Mouse (Mus musculus) hindbrain, embryonic 15.5 days (tissue): ENCODE data around the gene B020031M17Rik. TPM values are rescaled to one million over a fixed set of nuclear protein-coding genes. Genes with fewer than 3 reads are reported as not detected.
"Not testable (repeated sequence)": the region's sequence is repeated elsewhere in the genome, so short reads cannot be mapped to it uniquely, and the experiment has no call there.

Experiments
- ATAC-seq: fragments of 200-750 bp; cut with Nextera tagmentation; 2 replicates; pipeline ENCODE4 v1.8.0; 2017; ENCODE audit warnings: low read depth, moderate number of reproducible peaks, moderate TSS enrichment; ENCODE audit not compliant: low FRiP score
- H3K27ac ChIP-seq: fragments of 300-500 bp; sonication (generic); replicated peaks from 2 replicates; pipeline ENCODE4 v1.5.1; 2015; ENCODE audit warnings: mild to moderate bottlenecking, inconsistent platforms
- H3K27me3 ChIP-seq: fragments of 300-500 bp; sonication (generic); 2 replicates; pipeline ENCODE4 v1.6.1; 2015; ENCODE audit warnings: control low read depth, inconsistent platforms
- H3K36me3 ChIP-seq: fragments of 300-500 bp; sonication (generic); 2 replicates; pipeline ENCODE4 v1.6.1; 2015; ENCODE audit warnings: control low read depth, inconsistent platforms
- H3K4me1 ChIP-seq: fragments of 300-500 bp; sonication (generic); replicated peaks from 2 replicates; pipeline ENCODE4 v1.6.1; 2015; ENCODE audit warnings: control low read depth, inconsistent platforms
- H3K4me2 ChIP-seq: fragments of 300-500 bp; sonication (generic); 2 replicates; pipeline ENCODE4 v1.6.1; 2015; ENCODE audit warnings: moderate library complexity, mild to moderate bottlenecking, inconsistent platforms
- H3K4me3 ChIP-seq: fragments of 300-500 bp; sonication (generic); 2 replicates; pipeline ENCODE4 v1.5.1; 2015; ENCODE audit warnings: mild to moderate bottlenecking, inconsistent platforms
- H3K9ac ChIP-seq: fragments of 300-500 bp; sonication (generic); 2 replicates; pipeline ENCODE4 v1.6.1; 2015; ENCODE audit warnings: inconsistent platforms
- H3K9me3 ChIP-seq: fragments of 300-500 bp; sonication (generic); 2 replicates; pipeline ENCODE4 v1.6.1; 2016; ENCODE audit warnings: control low read depth, inconsistent platforms
- WGBS: fragments of 180-500 bp; shearing (Covaris S2); methylation state at CpG from one replicate; pipeline ENCODE4 v1.1.7; 2015; 5-methylcytosine and 5-hydroxymethylcytosine counted together
- polyA plus RNA-seq: library from polyadenylated mRNA; unstranded; fragments of >200 nt; fragmentation: Nextera tagmentation; extraction: Ambion mirVana; gene quantifications from 2 replicates; pipeline ENCODE4 v1.2.1, GENCODE M21; 2015

The B020031M17Rik gene
- polyA plus RNA-seq = not detected in 2 replicates

DNA sequence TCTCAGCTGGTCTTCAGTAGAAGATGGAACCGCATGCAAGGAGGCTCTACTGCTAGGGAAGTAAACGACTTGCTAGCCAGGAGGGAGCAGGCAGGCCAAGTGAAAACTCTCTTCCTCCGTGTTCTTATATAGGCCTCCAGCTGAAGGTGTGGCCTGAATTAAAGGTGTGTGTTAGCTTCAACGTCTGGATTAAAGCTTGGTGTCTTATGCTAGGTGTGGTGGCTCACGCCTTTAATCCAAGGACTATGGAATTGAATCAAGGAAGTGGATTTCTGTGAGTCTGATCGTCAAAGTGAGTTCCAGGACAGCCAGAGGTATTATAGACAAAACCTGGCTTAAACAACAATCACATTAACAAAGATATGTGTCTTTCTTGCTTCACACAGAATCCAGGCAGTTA is at the start of gene B020031M17Rik:
Gene B020031M17Rik, minus strand, starts transcription at position 101 of the 400 bp plus-strand sequence.
- ATAC-seq = not testable (repeated sequence)

DNA sequence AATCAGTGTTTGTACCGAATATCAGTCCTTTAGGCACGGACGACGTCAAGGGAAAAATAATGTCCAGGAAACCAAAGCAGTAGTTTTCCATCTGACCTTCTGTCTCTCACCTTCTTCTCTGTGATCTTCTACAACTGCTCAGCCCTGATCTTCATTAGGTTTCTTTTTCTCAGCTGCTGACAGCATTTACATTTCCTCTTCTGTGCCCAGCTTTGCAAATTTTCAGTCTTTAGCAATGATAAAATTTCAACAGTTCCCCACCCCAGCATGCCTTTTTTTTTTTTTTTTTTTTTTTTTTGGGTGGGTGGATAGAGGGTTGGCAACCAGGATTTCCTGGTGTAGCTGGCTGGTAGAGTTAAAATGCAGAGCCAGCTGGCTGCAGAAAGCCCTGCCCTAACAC is 48.6 kb upstream of the B020031M17Rik start:
- H3K36me3 ChIP-seq, H3K27ac ChIP-seq, H3K4me3 ChIP-seq, H3K4me2 ChIP-seq, ATAC-seq, H3K27me3 ChIP-seq, H3K9me3 ChIP-seq, H3K9ac ChIP-seq, H3K4me1 ChIP-seq: not testable (repeated sequence)
- WGBS = no CpG with 5 or more reads among the region's 4 CpGs

More for the DNA sequence above, at the start of gene B020031M17Rik:
- not testable (repeated sequence) for H3K4me3 ChIP-seq, H3K4me2 ChIP-seq, H3K27ac ChIP-seq, H3K36me3 ChIP-seq, H3K9ac ChIP-seq, H3K27me3 ChIP-seq, H3K4me1 ChIP-seq, H3K9me3 ChIP-seq
- WGBS = 80% methylated on average over 4 of the region's 6 CpGs

DNA sequence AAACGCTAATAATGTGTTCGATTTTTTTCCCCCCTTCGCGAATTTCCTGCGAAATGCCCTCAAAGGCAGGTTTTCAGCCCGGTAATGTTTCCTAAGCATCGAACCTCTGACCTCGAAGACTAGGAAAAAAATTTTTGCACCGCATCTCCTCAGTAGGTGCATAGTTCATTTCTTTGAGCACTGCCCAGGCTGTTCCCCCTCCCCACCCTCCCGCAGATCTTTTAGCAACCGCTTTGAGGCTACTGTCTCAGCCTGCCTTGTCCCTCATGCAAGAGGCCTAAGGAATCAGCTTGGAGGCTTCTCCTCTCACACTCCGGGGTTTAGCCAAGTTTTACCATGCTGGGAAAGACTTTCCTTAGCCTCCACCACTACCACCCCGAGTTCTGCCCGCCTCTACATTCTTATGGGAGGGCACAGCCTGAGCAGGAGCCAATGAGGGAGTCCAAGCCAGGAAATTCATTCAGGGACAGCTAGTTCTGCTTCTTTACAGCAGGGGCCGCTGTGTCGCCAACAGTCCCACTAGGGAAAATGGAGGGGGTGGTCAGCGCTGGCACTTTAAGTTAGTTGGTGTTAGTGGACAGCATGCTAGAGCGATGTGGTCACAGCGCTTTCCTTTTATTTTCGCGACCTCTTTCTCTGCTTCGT is 48.0 kb upstream of the B020031M17Rik start:
- H3K4me1 ChIP-seq, H3K27me3 ChIP-seq, H3K36me3 ChIP-seq, H3K4me3 ChIP-seq, H3K9me3 ChIP-seq, H3K4me2 ChIP-seq, H3K9ac ChIP-seq, H3K27ac ChIP-seq: not testable (repeated sequence)
- peak; percentile 34; the same call in 1 of the 2 replicates for ATAC-seq
- no CpG with 5 or more reads among the region's 22 CpGs for WGBS

DNA sequence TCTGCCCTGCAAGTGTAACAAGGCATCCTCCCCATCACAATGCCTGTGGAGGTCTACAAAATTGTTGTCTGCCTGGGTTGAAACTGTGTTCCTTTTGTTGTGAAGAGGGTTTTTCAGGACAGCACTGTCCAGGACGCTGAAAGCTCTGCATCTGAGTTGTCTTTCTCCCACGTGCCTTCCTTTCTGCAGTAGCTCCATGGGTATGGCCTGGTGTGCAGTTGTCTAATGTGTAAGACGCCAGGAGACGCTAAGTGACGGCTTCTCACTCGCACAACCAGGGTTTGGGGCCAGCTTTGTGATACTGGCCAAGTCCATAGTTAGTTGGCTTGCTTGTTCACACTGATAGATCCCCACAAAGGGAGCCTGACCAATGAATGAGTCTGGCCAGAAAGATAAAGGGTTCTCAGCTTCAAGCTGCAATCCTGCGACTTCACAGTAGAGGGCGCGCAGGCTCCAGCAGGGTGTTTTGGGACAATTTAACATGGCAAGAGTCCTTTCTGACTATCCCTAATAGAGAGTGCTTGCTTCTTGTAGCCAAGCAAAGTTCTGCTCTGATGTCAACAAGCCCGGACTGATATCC is 41.4 kb upstream of the B020031M17Rik start:
- not testable (repeated sequence) for H3K27me3 ChIP-seq, H3K9ac ChIP-seq, H3K9me3 ChIP-seq, H3K4me2 ChIP-seq, H3K4me1 ChIP-seq, ATAC-seq, H3K4me3 ChIP-seq, H3K27ac ChIP-seq, H3K36me3 ChIP-seq
- WGBS = no CpG with 5 or more reads among the region's 10 CpGs

DNA sequence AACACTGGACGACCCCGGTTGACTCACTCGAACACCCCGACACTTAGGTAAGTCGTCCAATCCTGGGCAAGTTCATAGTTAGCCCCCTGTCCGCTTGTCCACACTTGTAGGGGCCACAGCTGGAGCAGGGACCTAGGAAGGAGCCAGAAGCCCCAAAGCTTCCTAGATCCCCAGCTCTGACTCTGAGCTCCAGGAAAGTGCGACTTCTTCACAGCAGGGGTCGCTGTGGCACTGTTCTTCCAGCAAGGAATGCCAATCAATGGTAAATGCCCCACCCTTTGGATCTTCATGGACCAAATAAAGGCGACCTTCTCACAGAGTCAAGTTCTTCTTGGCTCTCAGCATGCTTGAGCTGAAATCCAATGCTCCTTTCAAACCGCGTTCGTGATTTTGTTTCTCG is 40.7 kb upstream of the B020031M17Rik start:
- not testable (repeated sequence) for H3K9ac ChIP-seq, H3K4me2 ChIP-seq, H3K27me3 ChIP-seq, H3K4me3 ChIP-seq, H3K4me1 ChIP-seq, H3K36me3 ChIP-seq, H3K9me3 ChIP-seq, H3K27ac ChIP-seq
- WGBS = no CpG with 5 or more reads among the region's 13 CpGs
- peak; percentile 38; the same call in 1 of the 2 replicates for ATAC-seq

DNA sequence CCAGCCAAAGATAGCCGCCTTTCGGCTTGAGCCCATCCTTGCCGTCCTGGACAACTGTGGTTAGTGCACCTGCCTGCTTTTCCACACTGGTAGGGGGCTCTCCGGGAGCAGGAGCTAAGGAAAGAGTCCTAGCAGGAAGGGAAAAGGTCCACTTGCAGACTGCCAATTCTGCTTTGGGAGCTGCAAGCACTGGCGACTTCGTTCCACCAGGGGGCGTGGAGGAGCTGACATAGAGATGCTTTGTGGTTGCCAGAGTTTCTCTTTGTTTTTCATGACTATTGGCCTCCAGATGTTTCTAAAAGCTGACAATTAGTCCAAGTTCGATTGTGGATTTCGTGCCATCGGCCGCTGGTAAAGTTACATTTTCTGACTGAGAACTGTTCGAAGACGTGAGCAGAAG is 18.6 kb upstream of the B020031M17Rik start:
- H3K27me3 ChIP-seq, H3K4me3 ChIP-seq, H3K9me3 ChIP-seq, H3K36me3 ChIP-seq, H3K27ac ChIP-seq, H3K4me2 ChIP-seq, ATAC-seq, H3K9ac ChIP-seq, H3K4me1 ChIP-seq: not testable (repeated sequence)
- WGBS = no CpG with 5 or more reads among the region's 13 CpGs

DNA sequence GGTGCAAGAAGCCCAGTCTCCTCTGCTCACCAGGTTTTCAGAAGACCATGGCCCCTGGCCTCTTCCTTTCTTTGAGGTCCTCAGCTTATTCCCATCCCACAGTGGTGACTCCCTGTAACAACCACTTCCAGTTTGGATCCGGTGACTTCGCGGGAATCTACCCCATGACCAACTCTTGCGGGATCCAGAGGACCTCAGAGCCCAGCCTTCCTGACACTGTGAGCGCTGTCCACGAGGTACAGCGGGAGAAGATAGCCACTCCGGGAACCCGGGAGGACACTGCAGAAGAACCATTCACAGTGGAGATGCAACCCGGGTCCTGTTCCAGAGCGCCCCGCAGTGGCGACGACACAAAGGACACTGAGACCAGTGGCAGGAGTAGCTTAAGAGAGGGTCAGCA is 17.6 kb upstream of the B020031M17Rik start:
- ATAC-seq = peak; percentile 52; the same call in 1 of the 2 replicates
- no CpG with 5 or more reads among the region's 14 CpGs for WGBS
- H3K4me3 ChIP-seq = not testable (repeated sequence)

DNA sequence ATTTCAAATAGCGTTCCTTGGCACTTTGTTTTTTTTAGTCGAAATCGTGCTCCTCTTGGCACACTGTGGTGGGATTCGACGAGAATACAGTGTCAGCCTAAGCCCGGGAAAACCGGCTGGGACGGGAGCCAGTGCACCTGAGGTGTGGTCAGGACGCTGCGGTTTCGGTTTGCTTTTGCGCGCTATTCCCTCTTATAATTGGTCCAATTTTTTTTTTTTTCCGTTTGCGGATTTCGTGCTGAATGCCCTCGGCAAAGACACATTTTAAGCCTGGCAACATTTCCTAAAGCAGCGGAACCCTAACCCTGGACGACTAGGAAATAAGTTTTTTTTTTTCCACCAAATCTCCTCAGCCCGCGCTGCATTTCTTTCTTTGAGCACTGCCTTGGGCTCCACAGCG is 15.4 kb upstream of the B020031M17Rik start:
- not testable (repeated sequence) for H3K9me3 ChIP-seq, H3K27me3 ChIP-seq, H3K4me3 ChIP-seq, H3K36me3 ChIP-seq, ATAC-seq, H3K4me1 ChIP-seq, H3K27ac ChIP-seq, H3K9ac ChIP-seq
- peak overlapping the region; percentile 24; the same call in 1 of the 2 replicates for H3K4me2 ChIP-seq
- under 1% methylated on average over 21 of the region's 22 CpGs for WGBS

More for the DNA sequence above, 17.6 kb upstream of the B020031M17Rik start:
- H3K9ac ChIP-seq, H3K27me3 ChIP-seq, H3K36me3 ChIP-seq, H3K4me1 ChIP-seq, H3K9me3 ChIP-seq, H3K4me2 ChIP-seq, H3K27ac ChIP-seq: not testable (repeated sequence)

DNA sequence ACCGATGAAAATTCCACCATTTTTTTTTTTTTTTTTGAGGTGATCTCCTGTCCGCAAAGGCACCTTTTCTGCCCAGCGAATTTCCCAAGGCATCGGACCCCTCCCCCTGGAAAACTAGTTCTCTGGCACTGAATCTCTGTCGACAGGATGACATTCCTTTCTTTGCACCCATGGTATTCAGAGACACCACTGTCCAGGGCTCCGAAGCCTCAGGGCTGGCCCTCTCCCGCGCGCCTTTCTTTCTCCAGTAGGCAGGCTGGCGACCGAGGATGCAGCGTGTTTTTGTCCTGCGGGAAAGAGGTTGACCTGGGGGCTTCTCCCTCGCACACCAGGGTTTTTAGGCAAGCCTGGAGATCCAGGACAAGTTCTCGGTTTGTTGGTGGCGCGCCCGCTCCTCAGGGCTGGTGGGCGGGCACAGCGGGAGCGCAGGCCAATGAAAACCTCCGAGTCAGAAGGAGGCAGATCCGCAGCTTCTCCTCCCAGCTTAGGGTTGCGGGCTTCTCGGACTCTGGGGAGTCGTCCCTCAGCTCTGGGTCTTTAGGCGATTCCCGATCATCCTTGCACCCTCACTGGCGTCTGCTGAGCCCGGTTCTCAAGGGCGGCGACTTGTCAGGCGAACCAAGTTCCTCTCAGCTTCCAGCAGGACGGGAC is 14.8 kb upstream of the B020031M17Rik start:
- H3K9ac ChIP-seq, H3K27me3 ChIP-seq, H3K9me3 ChIP-seq, H3K4me1 ChIP-seq, H3K4me3 ChIP-seq, H3K36me3 ChIP-seq, H3K27ac ChIP-seq: not testable (repeated sequence)
- WGBS = under 1% methylated on average over 18 of the region's 34 CpGs
- peak overlapping the region; percentile 24; the same call in 1 of the 2 replicates for H3K4me2 ChIP-seq
- peak; percentile 39; the same call in 1 of the 2 replicates for ATAC-seq

DNA sequence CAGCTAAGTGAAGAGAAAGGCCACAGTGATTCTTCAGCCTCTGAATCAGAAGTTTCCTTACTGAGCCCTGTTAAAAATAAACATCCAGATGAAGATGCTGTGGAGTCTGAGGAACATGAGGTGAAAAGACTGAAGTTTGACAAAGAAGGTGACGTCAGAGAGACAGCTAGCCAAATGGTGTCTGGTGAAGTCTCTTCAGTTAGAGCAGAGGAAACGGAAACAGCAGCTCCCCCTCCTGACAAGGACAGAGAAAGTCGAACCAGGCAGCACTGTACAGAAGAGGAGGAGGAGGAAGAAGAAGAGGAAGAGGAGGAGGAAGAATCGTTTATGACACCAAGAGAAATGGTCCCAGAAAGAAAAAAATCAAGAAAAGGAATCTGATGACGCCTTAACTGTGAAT is 12.2 kb upstream of the B020031M17Rik start:
- WGBS = no CpG with 5 or more reads among the region's 5 CpGs
- not testable (repeated sequence) for H3K4me1 ChIP-seq, H3K9me3 ChIP-seq, H3K4me3 ChIP-seq, H3K36me3 ChIP-seq, H3K4me2 ChIP-seq, ATAC-seq, H3K9ac ChIP-seq, H3K27ac ChIP-seq, H3K27me3 ChIP-seq

DNA sequence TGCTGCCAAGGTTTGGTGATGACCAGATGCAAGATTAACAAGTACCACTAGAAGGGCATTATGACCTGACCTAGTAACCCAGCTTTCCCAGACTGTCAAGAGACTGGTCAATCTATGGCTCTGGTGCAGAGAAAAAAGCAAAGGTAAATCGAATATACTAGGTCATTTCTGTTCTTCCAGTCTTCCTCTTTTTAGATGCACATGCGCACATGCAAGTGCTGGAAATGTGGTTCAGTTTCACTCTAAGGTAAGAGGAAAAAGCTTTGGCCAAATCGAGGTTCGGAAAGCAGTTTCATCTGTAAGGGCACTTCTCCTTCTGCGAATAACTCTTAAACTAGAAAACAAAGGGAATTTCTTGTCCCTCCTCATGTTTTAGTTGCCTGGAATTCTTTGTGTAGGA is 5.0 kb upstream of the B020031M17Rik start:
- not testable (repeated sequence) for H3K4me1 ChIP-seq, H3K4me3 ChIP-seq, ATAC-seq, H3K9ac ChIP-seq, H3K36me3 ChIP-seq, H3K9me3 ChIP-seq, H3K4me2 ChIP-seq, H3K27ac ChIP-seq, H3K27me3 ChIP-seq
- WGBS = no CpG with 5 or more reads among the region's 5 CpGs

DNA sequence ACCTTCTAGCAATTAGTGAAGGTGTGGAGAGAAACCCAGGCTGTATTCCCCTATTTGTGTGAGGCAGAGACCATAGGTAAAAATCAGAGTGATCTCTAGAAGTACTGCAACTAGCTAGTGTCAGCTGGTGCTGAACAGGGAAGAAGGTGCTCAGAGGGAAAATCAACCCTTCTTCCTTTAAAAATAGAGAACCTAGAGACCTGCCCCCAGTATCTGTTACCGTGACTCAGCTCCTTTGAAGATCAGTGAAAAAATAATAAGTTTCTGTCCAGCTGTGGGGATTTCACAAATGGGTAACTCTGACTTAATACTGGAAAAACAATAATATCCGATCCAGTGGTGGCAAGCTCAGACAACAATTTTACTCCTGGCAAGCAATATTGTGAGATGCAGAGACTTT is 4.5 kb upstream of the B020031M17Rik start:
- H3K4me2 ChIP-seq, H3K4me3 ChIP-seq, H3K9ac ChIP-seq, H3K27ac ChIP-seq, H3K27me3 ChIP-seq, ATAC-seq, H3K9me3 ChIP-seq, H3K4me1 ChIP-seq, H3K36me3 ChIP-seq: not testable (repeated sequence)
- 83% methylated on average over 2 of the region's 2 CpGs for WGBS
